Mouse (Mus musculus) forelimb bud, embryonic 11.5 days (tissue): ENCODE results near the gene Olfr1032.
"Not testable (repeated sequence)": the region's sequence is repeated elsewhere in the genome, so short reads cannot be mapped to it uniquely, and the experiment has no call there.

ENCODE experiments used
- DNase-seq: peaks from one replicate; pipeline ENCODE4 v3.0.0-alpha.2; 2012; ENCODE audit warnings: low read depth, low spot score

Olfr1032 gene

GRCm38 (mm10) chr2:86005240-86005639 lies at the start of gene Olfr1032:
Olfr1032 (plus strand) TSS chr2:86005540.
- DNase-seq = no peak

DNA sequence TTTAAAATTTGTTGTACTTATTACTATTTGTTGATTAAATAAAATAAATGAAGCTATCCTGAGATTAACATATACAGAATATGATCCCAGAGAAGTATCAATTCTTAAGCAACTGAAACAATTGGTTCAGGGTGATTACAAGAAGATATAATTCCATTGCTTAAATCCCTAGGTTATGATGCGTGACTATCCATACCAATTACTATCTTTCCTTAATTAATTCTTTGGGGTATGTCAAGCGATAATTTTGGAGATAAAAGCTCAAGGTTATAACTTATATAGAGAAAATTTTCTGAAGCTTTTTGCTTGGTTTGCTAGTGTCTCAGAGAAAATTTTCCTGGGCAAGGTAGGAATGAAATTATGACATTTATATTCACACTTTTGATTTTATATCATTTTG lies 31.7 kb upstream of the Olfr1032 start, which contains the start of gene Olfr1029:
Olfr1029 (plus strand) TSS at position 301 of the 400 bp plus-strand sequence.
- DNase-seq = no peak

DNA sequence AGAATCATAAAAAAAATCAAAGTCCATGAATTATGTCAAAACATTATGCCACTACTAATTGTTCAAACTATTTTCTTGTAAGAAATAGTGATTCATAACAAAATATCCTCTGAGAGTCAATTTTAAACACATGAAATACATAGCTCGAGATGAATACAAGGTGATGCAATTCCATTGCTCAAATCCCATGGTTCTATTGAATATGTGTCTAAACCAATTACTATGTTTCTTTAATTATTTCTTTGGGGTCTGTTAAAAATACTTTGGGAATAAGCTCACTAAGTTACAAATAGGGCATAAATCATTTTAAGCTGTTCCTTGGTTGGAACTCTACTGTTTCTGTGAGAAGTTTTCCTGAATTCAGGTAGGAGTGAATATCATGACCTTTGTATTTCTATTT lies 26.4 kb upstream of the Olfr1032 start, which contains the start of gene Olfr1030:
Olfr1030 (plus strand) TSS at position 301 of the 400 bp plus-strand sequence.
- DNase-seq = no peak

GRCm38 (mm10) chr2:85990004-85990403 lies 15.3 kb upstream of the Olfr1032 start, which contains the start of gene Olfr1031:
Olfr1031 (plus strand) TSS chr2:85990304.
- DNase-seq = no peak

- DNase-seq = not testable (repeated sequence)
Measured at GRCm38 (mm10) chr2:86020406-86020805, 15.1 kb downstream of the Olfr1032 start, which contains the start of gene Olfr1033. Olfr1033 (plus strand) TSS chr2:86020633.

- not testable (repeated sequence) for DNase-seq
Measured at GRCm38 (mm10) chr2:86021518-86021917, 16.2 kb downstream of the Olfr1032 start.

DNA sequence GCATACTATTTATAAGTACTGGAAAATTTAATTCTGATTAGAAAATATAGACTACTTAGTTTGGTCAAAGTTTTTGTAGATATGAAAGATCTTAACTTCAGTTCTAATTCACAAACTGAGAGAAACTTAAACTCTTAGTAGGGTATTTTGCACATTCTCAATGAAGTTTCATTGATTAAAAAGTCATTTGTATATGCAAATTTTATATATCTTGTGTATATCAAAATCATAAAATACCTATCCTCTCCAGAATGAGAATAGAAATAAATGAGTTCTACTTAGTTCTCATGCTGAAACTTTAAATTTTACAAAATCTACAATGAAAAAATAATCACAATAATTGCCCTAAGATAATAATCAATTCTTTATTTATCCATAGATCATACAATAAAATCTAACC lies 40.2 kb downstream of the Olfr1032 start, which contains the start of gene Olfr1034:
Olfr1034 (plus strand) TSS at position 301 of the 400 bp plus-strand sequence.
- DNase-seq = no peak

GRCm38 (mm10) chr2:86050777-86051176 lies 45.4 kb downstream of the Olfr1032 start:
- DNase-seq = not testable (repeated sequence)
